Mouse (Mus musculus): ENCODE results near the gene Sh3kbp1. TPM values are rescaled to one million over a fixed set of nuclear protein-coding genes. Genes with fewer than 3 reads are reported as not detected.
A peak's percentile ranks its signal among the peaks of the same experiment; 100 is the strongest.

The Sh3kbp1 gene
- polyA plus RNA-seq, 1 experiment from 2014 or later = 43.5 TPM

DNA sequence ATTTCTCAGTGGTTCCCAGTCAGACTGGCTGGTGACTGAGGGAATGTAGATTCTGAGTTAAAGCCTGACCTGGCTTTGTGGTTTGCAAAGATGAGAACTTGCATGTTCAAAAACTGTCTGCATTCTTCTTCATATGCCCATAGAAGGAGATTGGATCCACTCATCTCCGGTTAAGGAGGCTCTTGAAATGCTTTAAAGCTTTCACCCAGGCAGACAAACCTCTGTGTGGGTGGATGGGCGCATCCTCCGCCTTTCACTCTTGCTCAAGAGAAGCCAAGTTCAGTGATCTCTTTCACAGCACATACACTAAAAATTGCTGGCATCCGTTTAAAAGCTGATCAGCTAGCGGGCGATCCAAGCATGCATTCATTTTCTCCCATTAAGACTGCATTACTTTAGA lies 182.4 kb downstream of the Sh3kbp1 start:
- no peak for ATAC-seq (ENCODE audit: low read depth)
- no peaks in the 10 kb centered on the region for H3K4me1 ChIP-seq (replicated peaks)
- H3K27me3 ChIP-seq = peaks cover 28% of the 10 kb centered on the region
- WGBS = 90% methylated on average over 6 of the region's 6 CpGs
- no peak overlapping the region for H3K4me3 ChIP-seq
- H3K27ac ChIP-seq (replicated peaks) = no peak overlapping the region
- H3K9ac ChIP-seq = no peak overlapping the region
- H3K4me2 ChIP-seq = no peak overlapping the region
- no peaks in the 10 kb centered on the region for H3K9me3 ChIP-seq
- no peaks in the 10 kb centered on the region for H3K36me3 ChIP-seq

GRCm38 (mm10) chrX:159810469-159810868 lies 183.4 kb downstream of the Sh3kbp1 start:
- 87% methylated on average over 3 of the region's 3 CpGs for WGBS
- Histone ChIP-seq H3K27me3 (peaks cover 27% of the 10 kb centered on the region), H3K4me2 (no peak overlapping the region), H3K4me1 (replicated peaks) (no peaks in the 10 kb centered on the region), H3K4me3 (no peak overlapping the region), H3K36me3 (no peaks in the 10 kb centered on the region), H3K9ac (no peak overlapping the region), H3K9me3 (no peaks in the 10 kb centered on the region), H3K27ac (replicated peaks) (no peak overlapping the region)
- no peak for ATAC-seq (ENCODE audit: low read depth)

GRCm38 (mm10) chrX:159817508-159817907 lies 190.4 kb downstream of the Sh3kbp1 start:
- H3K27me3 ChIP-seq = peaks cover 32% of the 10 kb centered on the region
- 90% methylated on average over 2 of the region's 2 CpGs for WGBS

DNA sequence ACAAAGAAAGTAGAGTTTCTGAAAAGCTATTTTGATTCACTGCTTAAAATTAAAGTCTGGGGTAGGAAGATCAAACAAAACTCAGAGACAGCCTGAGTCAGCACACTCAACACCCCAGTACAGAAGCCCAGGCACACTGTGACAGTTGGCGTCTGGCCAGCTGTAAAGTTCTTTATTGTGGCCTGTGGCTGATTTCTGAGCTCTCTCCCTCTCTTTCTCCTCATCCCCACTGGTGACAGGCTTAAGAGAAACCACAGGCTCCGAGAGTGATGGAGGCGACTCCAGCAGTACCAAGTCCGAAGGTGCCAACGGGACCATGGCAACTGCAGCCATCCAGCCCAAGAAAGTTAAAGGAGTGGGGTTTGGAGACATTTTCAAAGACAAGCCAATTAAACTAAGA lies 201.1 kb downstream of the Sh3kbp1 start:
- WGBS = 73% methylated on average over 5 of the region's 5 CpGs
- ATAC-seq (ENCODE audit: low read depth) = peak; percentile 23; the same call in 1 of the 2 replicates

More at GRCm38 (mm10) chrX:159817508-159817907, 190.4 kb downstream of the Sh3kbp1 start:
- Histone ChIP-seq H3K27ac (replicated peaks) (no peak overlapping the region), H3K9ac (no peak overlapping the region), H3K9me3 (no peaks in the 10 kb centered on the region), H3K4me1 (replicated peaks) (no peaks in the 10 kb centered on the region), H3K4me2 (no peak overlapping the region), H3K4me3 (no peak overlapping the region), H3K36me3 (no peaks in the 10 kb centered on the region)
- no peak for ATAC-seq (ENCODE audit: low read depth)

GRCm38 (mm10) chrX:159829192-159829852 lies 202.2 kb downstream of the Sh3kbp1 start:
- ATAC-seq (ENCODE audit: low read depth) = peak; percentile 75; the same call in 1 of the 2 replicates
- no peaks in the 10 kb centered on the region for H3K9me3 ChIP-seq
- H3K9ac ChIP-seq = no peak overlapping the region
- 65% methylated on average over 6 of the region's 6 CpGs for WGBS
- no peaks in the 10 kb centered on the region for H3K36me3 ChIP-seq
- peaks cover 39% of the 10 kb centered on the region; the same call in 1 of the 2 replicates for H3K27me3 ChIP-seq
- no peak overlapping the region for H3K27ac ChIP-seq (replicated peaks)
- no peak overlapping the region for H3K4me2 ChIP-seq
- no peak overlapping the region for H3K4me3 ChIP-seq
- peaks cover 14% of the 10 kb centered on the region; the same call in 1 of the 2 replicates for H3K4me1 ChIP-seq (replicated peaks)

More for the DNA sequence above, 201.1 kb downstream of the Sh3kbp1 start:
- peaks cover 37% of the 10 kb centered on the region; the same call in 1 of the 2 replicates for H3K27me3 ChIP-seq
- H3K27ac ChIP-seq (replicated peaks) = no peak overlapping the region
- H3K9ac ChIP-seq = no peak overlapping the region
- H3K4me1 ChIP-seq (replicated peaks) = peaks cover 14% of the 10 kb centered on the region; the same call in 1 of the 2 replicates
- no peak overlapping the region for H3K4me2 ChIP-seq
- no peak overlapping the region for H3K4me3 ChIP-seq
- no peaks in the 10 kb centered on the region for H3K36me3 ChIP-seq
- no peaks in the 10 kb centered on the region for H3K9me3 ChIP-seq

- no peaks in the 10 kb centered on the region for H3K9me3 ChIP-seq
- no peak overlapping the region for H3K4me3 ChIP-seq
- peaks cover 37% of the 10 kb centered on the region for H3K27me3 ChIP-seq
- no peak overlapping the region for H3K27ac ChIP-seq (replicated peaks)
- H3K4me2 ChIP-seq = no peak overlapping the region
- H3K36me3 ChIP-seq = no peaks in the 10 kb centered on the region
- 74% methylated on average over 2 of the region's 2 CpGs for WGBS
- H3K9ac ChIP-seq = no peak overlapping the region
- H3K4me1 ChIP-seq (replicated peaks) = peaks cover 14% of the 10 kb centered on the region; the same call in 1 of the 2 replicates
- ATAC-seq (ENCODE audit: low read depth) = no peak
Measured at GRCm38 (mm10) chrX:159831176-159831575, 204.1 kb downstream of the Sh3kbp1 start.

DNA sequence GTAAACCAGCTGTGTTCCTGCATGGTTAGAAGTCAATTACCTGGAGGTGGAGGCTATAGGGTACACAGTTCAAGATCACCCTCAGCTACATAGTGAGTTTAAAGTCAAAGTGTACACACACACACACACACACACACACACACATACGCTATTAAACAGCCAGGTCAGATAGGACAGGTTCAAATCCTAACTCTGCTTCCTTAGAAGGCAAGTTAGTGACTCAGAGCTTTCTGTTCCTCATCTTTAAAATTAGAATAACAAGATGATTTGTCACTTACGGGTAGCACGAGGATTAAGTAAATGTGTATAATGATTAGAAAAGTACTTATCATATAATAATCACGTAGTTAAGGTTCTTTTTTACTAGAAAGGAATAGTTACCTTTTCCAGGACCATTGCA lies 208.2 kb downstream of the Sh3kbp1 start:
- no peaks in the 10 kb centered on the region for H3K4me1 ChIP-seq (replicated peaks)
- H3K9me3 ChIP-seq = no peaks in the 10 kb centered on the region
- no peak overlapping the region for H3K9ac ChIP-seq
- no peaks in the 10 kb centered on the region for H3K36me3 ChIP-seq
- WGBS = 94% methylated on average over 4 of the region's 4 CpGs
- H3K27me3 ChIP-seq = peaks cover 39% of the 10 kb centered on the region
- ATAC-seq (ENCODE audit: low read depth) = no peak
- H3K4me2 ChIP-seq = no peak overlapping the region
- no peak overlapping the region for H3K4me3 ChIP-seq
- H3K27ac ChIP-seq (replicated peaks) = no peak overlapping the region

GRCm38 (mm10) chrX:159837379-159837778 lies 210.3 kb downstream of the Sh3kbp1 start:
- Histone ChIP-seq H3K4me1 (replicated peaks) (no peaks in the 10 kb centered on the region), H3K4me3 (no peak overlapping the region), H3K36me3 (no peaks in the 10 kb centered on the region), H3K27ac (replicated peaks) (no peak overlapping the region), H3K27me3 (peaks cover 30% of the 10 kb centered on the region), H3K9me3 (no peaks in the 10 kb centered on the region), H3K4me2 (no peak overlapping the region), H3K9ac (no peak overlapping the region)
- ATAC-seq (ENCODE audit: low read depth) = no peak
- 60% methylated on average over 1 of the region's 1 CpGs for WGBS

GRCm38 (mm10) chrX:159839786-159840185 lies 212.7 kb downstream of the Sh3kbp1 start:
- ATAC-seq (ENCODE audit: low read depth) = no peak
- H3K4me2 ChIP-seq = no peak overlapping the region
- 86% methylated on average over 2 of the region's 2 CpGs for WGBS
- H3K27ac ChIP-seq (replicated peaks) = no peak overlapping the region
- H3K9me3 ChIP-seq = no peaks in the 10 kb centered on the region
- no peaks in the 10 kb centered on the region for H3K36me3 ChIP-seq
- no peak overlapping the region for H3K4me3 ChIP-seq
- H3K9ac ChIP-seq = no peak overlapping the region
- no peaks in the 10 kb centered on the region for H3K4me1 ChIP-seq (replicated peaks)
- peaks cover 31% of the 10 kb centered on the region for H3K27me3 ChIP-seq

DNA sequence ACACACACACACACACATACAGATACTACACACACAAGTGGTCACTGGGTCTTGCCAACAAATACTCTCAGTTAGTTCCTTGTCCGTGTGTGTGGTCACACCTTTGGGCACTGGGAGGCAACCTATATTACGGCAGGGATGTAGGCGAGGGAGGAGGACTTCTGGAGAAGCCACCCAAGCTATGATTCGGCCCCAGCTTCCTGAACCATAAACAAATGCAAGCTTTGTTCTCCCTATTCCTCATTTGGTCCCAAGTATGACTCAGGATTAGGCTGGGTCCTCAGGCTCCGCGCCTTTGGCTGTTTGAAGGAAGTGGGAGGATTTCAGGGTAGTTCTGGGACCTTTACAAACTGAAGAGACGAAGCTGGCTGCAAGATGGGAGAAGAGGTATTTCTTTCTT lies 213.2 kb downstream of the Sh3kbp1 start:
- ATAC-seq (ENCODE audit: low read depth) = no peak
- Histone ChIP-seq H3K9ac (no peak overlapping the region), H3K9me3 (no peaks in the 10 kb centered on the region), H3K27me3 (peaks cover 28% of the 10 kb centered on the region), H3K4me1 (replicated peaks) (no peaks in the 10 kb centered on the region), H3K4me2 (no peak overlapping the region), H3K4me3 (no peak overlapping the region), H3K27ac (replicated peaks) (no peak overlapping the region), H3K36me3 (no peaks in the 10 kb centered on the region)
- WGBS = 63% methylated on average over 7 of the region's 7 CpGs

DNA sequence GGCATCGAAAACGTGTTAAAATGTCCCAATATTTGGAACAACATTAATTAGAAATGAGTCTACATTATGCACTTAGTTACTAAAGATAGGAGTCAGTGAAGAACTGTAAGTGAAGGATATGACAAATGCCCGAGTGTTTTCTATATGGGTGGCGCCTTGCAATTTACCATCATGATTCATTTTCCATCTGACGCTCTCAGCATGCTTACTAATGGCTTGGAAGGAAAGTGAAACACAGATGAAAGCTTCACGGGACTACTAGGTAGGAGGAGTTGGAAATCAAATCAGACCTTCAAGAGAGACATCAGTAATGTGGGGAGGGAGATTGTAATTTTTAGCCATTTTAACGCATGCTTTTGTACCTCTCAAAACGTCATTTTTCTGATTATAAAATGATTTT lies 223.7 kb downstream of the Sh3kbp1 start:
- H3K4me2 ChIP-seq = no peak overlapping the region
- 81% methylated on average over 8 of the region's 8 CpGs for whole genome bisulfite sequencing
- no peak overlapping the region for H3K4me3 ChIP-seq
- H3K4me1 ChIP-seq (replicated peaks) = no peaks in the 10 kb centered on the region
- no peak overlapping the region for H3K27ac ChIP-seq (replicated peaks)
- peaks cover 27% of the 10 kb centered on the region for H3K27me3 ChIP-seq
- no peaks in the 10 kb centered on the region for H3K9me3 ChIP-seq
- H3K36me3 ChIP-seq = no peaks in the 10 kb centered on the region
- no peak for ATAC-seq (ENCODE audit: low read depth)
- H3K9ac ChIP-seq = no peak overlapping the region

DNA sequence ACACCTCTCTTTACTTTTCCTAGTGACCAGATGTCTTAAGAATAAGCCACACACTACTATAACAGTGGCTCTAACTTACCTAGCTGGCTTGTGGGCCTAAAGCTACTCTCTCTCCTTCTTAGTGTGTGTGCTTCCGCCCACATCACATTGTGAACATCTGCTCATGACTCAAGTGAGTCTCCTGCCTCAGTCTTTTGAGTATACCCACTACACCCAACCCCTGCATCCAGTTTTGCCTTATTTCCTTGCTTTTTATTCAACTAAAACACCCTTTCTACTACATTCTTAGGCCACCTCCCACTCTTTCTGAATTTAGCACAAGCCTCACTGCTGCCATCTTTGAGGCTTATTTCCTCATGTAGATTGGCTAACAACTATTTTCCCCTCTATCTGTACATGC lies 229.8 kb downstream of the Sh3kbp1 start:
- H3K4me3 ChIP-seq = no peak overlapping the region
- H3K4me1 ChIP-seq (replicated peaks) = no peaks in the 10 kb centered on the region
- 81% methylated on average over 1 of the region's 1 CpGs for WGBS
- no peak overlapping the region for H3K4me2 ChIP-seq
- H3K27ac ChIP-seq (replicated peaks) = no peak overlapping the region
- peaks cover 45% of the 10 kb centered on the region for H3K27me3 ChIP-seq
- H3K36me3 ChIP-seq = no peaks in the 10 kb centered on the region
- no peaks in the 10 kb centered on the region for H3K9me3 ChIP-seq
- H3K9ac ChIP-seq = no peak overlapping the region
- no peak for ATAC-seq (ENCODE audit: low read depth)

DNA sequence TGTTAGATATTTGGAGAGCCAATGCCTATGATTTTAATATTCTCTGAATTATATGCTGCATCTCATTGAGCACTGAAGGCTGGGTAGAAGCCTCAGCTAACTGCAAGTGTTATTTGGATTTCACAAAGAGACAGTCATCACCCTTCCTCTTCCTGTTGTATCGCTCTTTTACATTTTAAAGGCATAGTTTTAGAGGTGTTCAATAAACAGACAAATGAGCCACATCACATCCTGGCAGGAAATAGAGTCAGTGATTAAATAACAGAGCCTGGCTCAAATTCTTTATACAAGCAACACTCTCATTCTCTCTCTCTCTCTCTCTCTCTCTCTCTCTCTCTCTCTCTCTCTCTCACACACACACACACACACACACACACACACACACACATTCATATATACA lies 231.1 kb downstream of the Sh3kbp1 start:
- Histone ChIP-seq H3K9me3 (no peaks in the 10 kb centered on the region), H3K9ac (no peak overlapping the region), H3K4me1 (replicated peaks) (no peaks in the 10 kb centered on the region), H3K27ac (replicated peaks) (no peak overlapping the region), H3K4me3 (no peak overlapping the region), H3K4me2 (no peak overlapping the region), H3K27me3 (peaks cover 39% of the 10 kb centered on the region), H3K36me3 (no peaks in the 10 kb centered on the region)
- WGBS = 74% methylated on average over 1 of the region's 1 CpGs
- ATAC-seq (ENCODE audit: low read depth) = no peak

All from neural tube, embryonic 13.5 days (tissue).